Comparison of ENCODE assay signal across 14 mouse cellular contexts in genomic region chr2:8546116-8546515, GRCm38 (mm10).
DNase-seq lines count a peak whose midpoint lies in the region.
"Had no signal": no experiment of that assay in that cellular context is flagged by ENCODE, and none has a peak within 500 bp of the region (broad histone marks: within the 10 kb centered on the region; RNA-seq: fewer than 3 reads in every experiment).

No protein-coding gene starts in this region.

- DNase-seq in adrenal gland, adult 2 months: peak; percentile 55
- DNase-seq in adrenal gland, adult 18-20 months (ENCODE audit: low spot score in 2 of 2): no peak
- peak; percentile 1 for DNase-seq in Muller cell, postnatal 12 days (ENCODE audit: inconsistent ontology term)
- peak; percentile 4 for DNase-seq in adrenal gland, postnatal 10 days
- DNase-seq in adrenal gland, postnatal 36 days: peak; percentile 50 to 54
- DNase-seq in heart, adult 8-10 months (ENCODE audit: low spot score): no peak
- no peak for DNase-seq in left cerebral cortex, postnatal 10 days (ENCODE audit: extremely low spot score in 1 of 2, low spot score in 2 of 2)
- DNase-seq: B cell, adult 2 months; cerebellum, adult 11 months; cerebellum, adult 2 months; cerebellum, adult 9-11 months; cerebellum, postnatal 25 days; gastrocnemius, postnatal 36 days; heart, adult 2 months had no signal

- intact Hi-C loops in left cerebral cortex, postnatal 10 days (cut with DNase I): no loop called here

Comparison
In these comparisons a context has a peak if more than half of its experiments do, and no peak if none do; other contexts are left out.
1. DNase-seq: peak in adrenal gland, adult 2 months (single experiment), Muller cell, postnatal 12 days (single experiment), adrenal gland, postnatal 10 days (single experiment) and adrenal gland, postnatal 36 days (2 of 2); none in adrenal gland, adult 18-20 months (0 of 2), heart, adult 8-10 months (single experiment) and left cerebral cortex, postnatal 10 days (0 of 2).